Mouse (Mus musculus) neutrophil, adult 65 days (primary cell): Measurements from ENCODE around the gene Olfr128. TPM values are rescaled to one million over a fixed set of nuclear protein-coding genes. Genes with fewer than 3 reads are reported as not detected.

Experiments used
- total RNA-seq: library from RNA; stranded (reverse); gene quantifications from 2 replicates; pipeline ENCODE4 v1.2.4, GENCODE M21; 2023

Olfr128 gene
- not detected in 2 replicates for total RNA-seq

GRCm38 (mm10) chr17:37920248-37920647 is at the start of gene Olfr128:
Gene Olfr128 (plus strand): TSS chr17:37920548.

DNA sequence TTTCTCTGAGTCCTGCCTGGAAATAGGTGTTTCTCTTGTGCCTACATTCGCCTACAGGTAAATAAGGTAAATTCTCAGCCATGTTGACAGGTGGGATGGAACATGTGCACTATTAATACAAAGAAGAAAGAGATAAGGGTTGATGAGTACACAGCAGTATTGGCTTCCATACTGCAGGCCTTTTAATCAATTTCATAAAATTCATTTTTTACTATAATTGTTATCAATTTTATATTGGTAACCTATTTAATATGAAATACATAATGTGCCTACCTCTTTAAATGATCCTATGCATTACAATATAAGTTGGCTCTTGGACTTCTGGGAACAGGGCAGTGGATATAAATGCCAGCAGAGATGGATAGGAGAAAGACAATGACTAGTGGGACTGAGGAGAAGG is 20.2 kb upstream of the Olfr128 start, which contains the start of gene Olfr127:
Olfr127 (plus strand) TSS at position 301 of the 400 bp plus-strand sequence.

GRCm38 (mm10) chr17:37952979-37953378 is 32.6 kb downstream of the Olfr128 start, which contains the start of gene Olfr761:
Gene Olfr761 (minus strand): TSS chr17:37953079.

Other genes starting within 250 kb of the Olfr128 start
- not detected in 2 replicates for gene Olfr119, start 224.0 kb upstream of the Olfr128 start, total RNA-seq
- not detected in 2 replicates for gene Olfr120, start 198.7 kb upstream of the Olfr128 start, total RNA-seq
- gene Olfr121, start 171.7 kb upstream of the Olfr128 start, total RNA-seq, result not detected in 2 replicates
- not detected in 2 replicates for gene Olfr122, start 151.9 kb upstream of the Olfr128 start, total RNA-seq
- not detected in 2 replicates for gene Olfr123, start 127.0 kb upstream of the Olfr128 start, total RNA-seq
- not detected in 2 replicates for gene Olfr124, start 120.7 kb upstream of the Olfr128 start, total RNA-seq
- gene Olfr125, start 87.6 kb upstream of the Olfr128 start, total RNA-seq, result not detected in 2 replicates
- not detected in 2 replicates for gene Olfr126, start 73.1 kb upstream of the Olfr128 start, total RNA-seq
- not detected in 2 replicates for gene Olfr127, start 20.1 kb upstream of the Olfr128 start, total RNA-seq
- not detected in 2 replicates for gene Olfr761, start 32.5 kb downstream of the Olfr128 start, total RNA-seq
- gene Olfr129, start 139.5 kb downstream of the Olfr128 start, total RNA-seq, result not detected in 2 replicates
- gene Olfr130, start 143.4 kb downstream of the Olfr128 start, total RNA-seq, result not detected in 2 replicates
- not detected in 2 replicates for gene Olfr131, start 168.1 kb downstream of the Olfr128 start, total RNA-seq
- gene Olfr132, start 214.0 kb downstream of the Olfr128 start, total RNA-seq, result not detected in 2 replicates
- not detected in 2 replicates for gene Olfr133, start 224.7 kb downstream of the Olfr128 start, total RNA-seq